Mouse (Mus musculus) bone marrow macrophage, adult 2 months (primary cell): ENCODE measurements around the gene Rpp38.

ENCODE experiments used
- CTCF ChIP-seq: IDR thresholded peaks from 2 replicates; pipeline ENCODE4 v1.5.1; 2012; ENCODE audit warnings: low read depth, mild to moderate bottlenecking, low read length, moderate library complexity
- POLR2A ChIP-seq: IDR thresholded peaks from 2 replicates; pipeline ENCODE4 v1.6.1; 2012; ENCODE audit warnings: mild to moderate bottlenecking, low read depth, low read length, borderline replicate concordance

GRCm38 (mm10) chr2:3355793-3356192, 23.4 kb upstream of the Rpp38 start:
- no peak for TF ChIP-seq CTCF
- TF ChIP-seq POLR2A: no peak
